Comparison of ENCODE assay signal across 25 mouse cellular contexts in genomic region chr12:75587501-75587900, GRCm38 (mm10). TPM values are rescaled to one million over a fixed set of nuclear protein-coding genes. Genes with fewer than 3 reads are reported as not detected.
DNase-seq lines count a peak whose midpoint lies in the region; ATAC-seq and TF ChIP-seq lines count a peak whose summit lies in the region.
"Had no signal": no experiment of that assay in that cellular context is flagged by ENCODE, and none has a peak within 500 bp of the region (broad histone marks: within the 10 kb centered on the region; RNA-seq: fewer than 3 reads in every experiment).

No protein-coding gene starts in this region.

- intact Hi-C loops in heart, postnatal 36 days (cut with DNase I): no loop called here
- intact Hi-C loops in left cerebral cortex, postnatal 36 days (cut with DNase I): no loop called here

- H3K27me3 ChIP-seq in liver, embryonic 14.5 days (ENCODE audit: control insufficient read depth, insufficient read depth, low read length): no peaks in the 10 kb centered on the region
- no peaks in the 10 kb centered on the region for H3K27me3 ChIP-seq in MEL (ENCODE audit: control insufficient read depth in 1 of 2, insufficient read depth in 2 of 2, low read length in 2 of 2)
- H3K27me3 ChIP-seq: forebrain, embryonic 15.5 days; heart, embryonic 15.5 days; hindbrain, embryonic 15.5 days; liver, embryonic 12.5 days; stomach, embryonic 15.5 days had no signal

- H3K4me2 ChIP-seq in liver, embryonic 14.5 days (ENCODE audit: low read depth): no peak overlapping the region
- H3K4me2 ChIP-seq: forebrain, embryonic 15.5 days; heart, embryonic 15.5 days; hindbrain, embryonic 15.5 days; liver, embryonic 12.5 days; lung, embryonic 14.5 days; stomach, embryonic 15.5 days had no signal

- TF ChIP-seq EP300 in liver, embryonic 14.5 days (IDR thresholded peaks at IDR 0.05; ENCODE audit: low read depth): no peak
- no peak for TF ChIP-seq EP300 in MEL (IDR thresholded peaks at IDR 0.05; ENCODE audit: low read depth in 1 of 2, low read length in 2 of 2)

- H3K4me3 ChIP-seq in liver, embryonic 14.5 days (ENCODE audit: insufficient read depth in 1 of 2, low read depth in 2 of 2, low read length in 2 of 2): no peak overlapping the region
- no peak overlapping the region for H3K4me3 ChIP-seq in MEL (ENCODE audit: control insufficient read depth in 1 of 2, insufficient read depth in 1 of 2, low read depth in 2 of 2, low read length in 2 of 2)
- H3K4me3 ChIP-seq: embryonic facial prominence, embryonic 10.5 days; forebrain, embryonic 15.5 days; heart, embryonic 15.5 days; hindbrain, embryonic 15.5 days; liver, embryonic 12.5 days; stomach, embryonic 15.5 days had no signal

- H3K36me3 ChIP-seq in liver, embryonic 14.5 days (replicated peaks; ENCODE audit: control insufficient read depth, insufficient read depth, low read depth): peaks cover 31% of the 10 kb centered on the region
- peaks cover 0 to 45% of the 10 kb centered on the region in 2 experiments; a peak in 2 of 4 replicates for H3K36me3 ChIP-seq in MEL (ENCODE audit: control insufficient read depth in 1 of 2, insufficient read depth in 2 of 2, low read length in 2 of 2)

- peaks cover 23% of the 10 kb centered on the region for H3K79me2 ChIP-seq in MEL (ENCODE audit: control insufficient read depth, insufficient read depth, low read length, poor library complexity)

- H3K9me3 ChIP-seq in liver, embryonic 14.5 days (ENCODE audit: control insufficient read depth, low read length): no peaks in the 10 kb centered on the region
- H3K9me3 ChIP-seq in MEL (replicated peaks; ENCODE audit: insufficient read depth, low read length): no peaks in the 10 kb centered on the region
- H3K9me3 ChIP-seq: embryonic facial prominence, embryonic 10.5 days; forebrain, embryonic 15.5 days; heart, embryonic 15.5 days; hindbrain, embryonic 15.5 days; liver, embryonic 12.5 days; stomach, embryonic 15.5 days had no signal

- TF ChIP-seq RAD21 in MEL (IDR thresholded peaks at IDR 0.05; ENCODE audit: low read depth, low read length): no peak; the same call in 1 of the 2 replicates

- TF ChIP-seq CTCF in liver, embryonic 14.5 days (IDR thresholded peaks at IDR 0.05; ENCODE audit: low read depth): 0 out of 2 replicates have a peak, but pooled peaks have one; percentile 6
- peak in 1 of 3 experiments; percentile 14; a peak in 2 of 6 replicates for TF ChIP-seq CTCF in MEL (IDR thresholded peaks at IDR 0.05 in 2 of 3, conservative IDR thresholded peaks at IDR 0.05 in 1 of 3; ENCODE audit: control insufficient read depth in 1 of 3, insufficient read depth in 1 of 3, low read depth in 2 of 3, low read length in 3 of 3, poor library complexity in 1 of 3, severe bottlenecking in 1 of 3)

- no peak overlapping the region for H3K27ac ChIP-seq in liver, embryonic 14.5 days
- no peak overlapping the region for H3K27ac ChIP-seq in MEL (ENCODE audit: control insufficient read depth, low read depth, low read length)
- H3K27ac ChIP-seq: embryonic facial prominence, embryonic 10.5 days; forebrain, embryonic 15.5 days; heart, embryonic 15.5 days; hindbrain, embryonic 15.5 days; liver, embryonic 12.5 days; stomach, embryonic 15.5 days had no signal

- no peak for ATAC-seq in liver, embryonic 14.5 days (ENCODE audit: insufficient read depth)
- ATAC-seq: forebrain, embryonic 15.5 days; intestine, embryonic 16.5 days; liver, embryonic 12.5 days; midbrain, embryonic 16.5 days had no signal

- no peak for TF ChIP-seq POLR2A in MEL (IDR thresholded peaks at IDR 0.05; ENCODE audit: control insufficient read depth in 1 of 2, insufficient read depth in 1 of 2, low read depth in 1 of 2, low read length in 2 of 2, poor library complexity in 1 of 2)

- no peak overlapping the region for H3K9ac ChIP-seq in liver, embryonic 14.5 days (replicated peaks)
- no peak overlapping the region for H3K9ac ChIP-seq in MEL (ENCODE audit: control insufficient read depth, low read depth, low read length, poor library complexity, severe bottlenecking)
- H3K9ac ChIP-seq: forebrain, embryonic 15.5 days; heart, embryonic 15.5 days; hindbrain, embryonic 15.5 days; liver, embryonic 12.5 days; lung, embryonic 14.5 days; stomach, embryonic 15.5 days had no signal

- DNase-seq in heart, adult 11 months: peak; percentile 46
- no peak for DNase-seq in heart, postnatal 36 days
- DNase-seq in liver, embryonic 14.5 days (ENCODE audit: low read depth in 3 of 3, low spot score in 3 of 3): no peak
- no peak for DNase-seq in liver
- DNase-seq in A20 (ENCODE audit: low read depth, low spot score): peak; percentile 26
- peak; percentile 27 for DNase-seq in MEL (ENCODE audit: low read depth, low spot score)
- DNase-seq in left cerebral cortex, postnatal 36 days (ENCODE audit: low spot score in 2 of 2): no peak
- DNase-seq in kidney, adult 11 months: no peak
- DNase-seq: adrenal gland, postnatal 25 days; cerebellum, postnatal 10 days; gastrocnemius, postnatal 14 days; heart, postnatal 4 days; kidney, postnatal 4 days; lung, embryonic 14.5 days; lung, postnatal 4 days; right cerebral cortex, adult 18-20 months; thymus, adult 2 months had no signal

- H3K4me1 ChIP-seq in liver, embryonic 14.5 days (replicated peaks; ENCODE audit: control insufficient read depth in 2 of 2, insufficient read depth in 2 of 2, low read length in 1 of 2): no peaks in the 10 kb centered on the region
- no peaks in the 10 kb centered on the region for H3K4me1 ChIP-seq in MEL (ENCODE audit: control insufficient read depth in 1 of 2, insufficient read depth in 2 of 2, low read length in 2 of 2)
- H3K4me1 ChIP-seq: embryonic facial prominence, embryonic 10.5 days; forebrain, embryonic 15.5 days; heart, embryonic 15.5 days; hindbrain, embryonic 15.5 days; stomach, embryonic 15.5 days had no signal

TF ChIP-seq in MEL, 35 proteins besides CTCF, POLR2A, EP300 and RAD21:
- TF ChIP-seq MAFK (IDR thresholded peaks at IDR 0.05; ENCODE audit: borderline replicate concordance, low read depth, low read length) (no peak), MEF2A (IDR thresholded peaks at IDR 0.05; ENCODE audit: extremely low read depth, insufficient replicate concordance, low read depth, low read length, poor library complexity, severe bottlenecking) (no peak), RCOR1 (IDR thresholded peaks at IDR 0.05; ENCODE audit: low read depth, low read length) (no peak), JUND (IDR thresholded peaks at IDR 0.05; ENCODE audit: low read depth, low read length) (no peak), ZNF384 (IDR thresholded peaks at IDR 0.05; ENCODE audit: low read depth, low read length) (no peak), E2F4 (IDR thresholded peaks at IDR 0.05; ENCODE audit: borderline replicate concordance, low read depth, low read length) (no peak), GATA1 (IDR thresholded peaks at IDR 0.05; ENCODE audit: low read depth, low read length) (no peak), MYC (IDR thresholded peaks at IDR 0.05; ENCODE audit: low read depth, low read length) (no peak), NELFE (IDR thresholded peaks at IDR 0.05; ENCODE audit: low read depth, low read length) (no peak), SMC3 (IDR thresholded peaks at IDR 0.05; ENCODE audit: low read depth, low read length) (no peak), USF1 (IDR thresholded peaks at IDR 0.05; ENCODE audit: low read depth, low read length) (no peak), ZMIZ1 (IDR thresholded peaks at IDR 0.05; ENCODE audit: low read depth, low read length) (no peak)

RNA-seq across cellular contexts. Expression of gene Ppp2r5e, which starts 8.5 kb away (rescaled TPM):
- 10 to 100 TPM; 32.4 to 32.8 TPM for total RNA-seq in heart, postnatal 36 days (2021)
- 3.8 and 6.8 TPM in 2 replicates for polyA plus RNA-seq in liver, embryonic 14.5 days (2012; rRNA removed)
- polyA plus RNA-seq in liver, embryonic 14.5 days (2014; fragmentation: Nextera tagmentation; extraction: Ambion mirVana): 5.0 and 5.8 TPM in 2 replicates
- 9.0 and 10.8 TPM in 2 replicates for total RNA-seq in MEL (2012; rRNA removed)
- polyA plus RNA-seq in MEL (2012; ENCODE audit: insufficient read depth in 1 of 2, insufficient read length in 2 of 2, low read depth in 1 of 2, low replicate concordance in 2 of 2, missing spikeins in 1 of 2): 100 to 1,000 TPM in 1 of 2 experiments, 10 to 100 TPM in 1; 21.3 to 200 TPM
- total RNA-seq in left cerebral cortex, postnatal 36 days (2021): 10 to 100 TPM; 74.6 to 80.9 TPM

Comparison
In these comparisons a context has a peak if more than half of its experiments do, and no peak if none do; other contexts are left out.
1. DNase-seq: peak in heart, adult 11 months (single experiment), A20 (single experiment) and MEL (single experiment); none in heart, postnatal 36 days (0 of 2), liver, embryonic 14.5 days (0 of 3), liver (single experiment), left cerebral cortex, postnatal 36 days (0 of 2) and kidney, adult 11 months (single experiment).